Mouse (Mus musculus): ENCODE measurements around the gene Thrb.

The Thrb gene

GRCm38 (mm10) chr14:17868326-17868725, 208.3 kb downstream of the Thrb start:
- DNase-seq (ENCODE audit: extremely low spot score, low spot score) = no peak

GRCm38 (mm10) chr14:17875946-17876345, 215.9 kb downstream of the Thrb start:
- no peak for DNase-seq (ENCODE audit: extremely low spot score, low spot score)

DNA sequence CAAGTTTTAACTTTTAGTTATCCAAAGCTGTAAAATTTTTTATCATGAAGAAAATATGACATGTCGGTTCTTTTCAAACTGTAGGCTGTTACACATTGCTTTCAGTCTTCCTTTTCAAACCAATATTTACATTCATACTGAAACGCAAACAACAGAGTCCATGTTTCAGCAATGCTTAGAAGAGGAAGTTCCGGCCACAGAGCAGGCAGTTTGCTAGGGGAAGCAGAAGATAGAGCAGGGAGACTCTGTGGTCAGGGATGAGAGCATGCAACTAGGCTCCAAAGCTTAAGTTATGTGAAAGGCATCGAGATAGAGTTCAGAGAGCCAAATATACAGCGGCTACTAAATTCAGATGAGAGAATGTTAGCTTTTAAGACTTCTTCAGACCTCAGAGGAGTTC, 219.4 kb downstream of the Thrb start:
- no peak for DNase-seq (ENCODE audit: extremely low spot score, low spot score)

GRCm38 (mm10) chr14:17884884-17885283, 224.8 kb downstream of the Thrb start:
- DNase-seq (ENCODE audit: extremely low spot score, low spot score) = no peak

DNA sequence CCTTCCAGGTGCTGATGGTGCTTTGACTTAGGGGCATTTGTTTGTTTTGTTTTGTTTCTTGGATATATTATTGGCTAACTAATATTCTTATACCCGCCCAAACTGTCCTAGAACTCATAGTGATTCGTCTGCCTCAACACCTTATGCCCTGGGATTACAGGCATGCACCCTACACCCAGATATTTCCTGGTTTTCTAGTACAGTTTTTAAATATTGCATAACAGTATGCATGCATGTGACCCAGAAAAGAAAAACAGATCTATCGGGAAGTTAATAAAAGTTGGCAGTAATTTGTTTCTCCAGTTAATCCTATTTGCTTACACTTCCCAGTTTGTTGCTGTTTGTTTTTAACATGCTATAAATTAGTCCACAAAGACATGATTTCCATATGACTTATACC, 225.3 kb downstream of the Thrb start:
- DNase-seq (ENCODE audit: extremely low spot score, low spot score) = no peak

DNA sequence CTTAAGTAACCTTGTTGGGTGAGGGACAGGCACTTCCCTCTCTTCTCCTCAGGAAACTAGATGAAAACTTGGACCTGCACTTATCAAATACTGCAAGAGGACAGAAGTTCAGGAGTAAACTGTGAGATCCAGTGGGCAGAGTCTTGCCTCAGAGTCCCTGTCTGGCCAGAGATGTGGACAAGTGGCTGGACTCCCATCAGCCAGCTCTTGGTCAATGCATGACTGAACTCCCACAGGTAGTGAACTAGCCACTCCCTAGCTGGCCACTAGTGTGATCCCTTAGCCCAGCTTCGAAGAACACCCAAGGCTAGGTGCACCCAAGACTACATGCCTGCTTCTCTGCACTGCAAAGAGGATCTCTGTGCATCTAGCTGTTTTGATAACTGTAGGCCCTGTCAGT, 234.7 kb downstream of the Thrb start:
- no peak for DNase-seq (ENCODE audit: extremely low spot score, low spot score)

GRCm38 (mm10) chr14:17899733-17900413, 239.8 kb downstream of the Thrb start:
- DNase-seq (ENCODE audit: extremely low spot score, low spot score) = no peak

GRCm38 (mm10) chr14:17900414-17900795, 240.3 kb downstream of the Thrb start:
- DNase-seq (ENCODE audit: extremely low spot score, low spot score) = no peak

GRCm38 (mm10) chr14:17902426-17902825, 242.4 kb downstream of the Thrb start:
- DNase-seq (ENCODE audit: extremely low spot score, low spot score) = no peak

DNA sequence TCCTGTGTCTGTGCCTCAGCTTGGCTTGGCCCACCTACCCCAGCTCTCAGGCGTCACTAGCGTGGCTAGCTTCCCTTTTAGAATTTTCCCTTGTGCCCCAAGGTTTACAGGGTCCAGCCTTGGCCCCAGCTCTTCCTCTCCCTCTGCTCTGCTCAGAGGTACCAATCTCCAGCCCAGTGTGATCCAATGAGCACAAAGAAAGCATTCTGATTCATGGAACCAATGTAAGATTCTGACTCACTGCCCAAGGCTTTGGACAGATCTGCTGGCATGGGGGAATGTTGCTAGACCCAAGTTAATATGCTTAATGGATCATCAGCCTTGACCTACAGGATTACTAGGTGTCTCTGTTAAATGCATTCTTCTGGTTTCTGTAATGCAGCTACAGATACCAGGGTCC, 243.1 kb downstream of the Thrb start:
- no peak for DNase-seq (ENCODE audit: extremely low spot score, low spot score)

- DNase-seq (ENCODE audit: extremely low spot score, low spot score) = no peak
Observed at GRCm38 (mm10) chr14:17904554-17904953, 244.5 kb downstream of the Thrb start.

DNA sequence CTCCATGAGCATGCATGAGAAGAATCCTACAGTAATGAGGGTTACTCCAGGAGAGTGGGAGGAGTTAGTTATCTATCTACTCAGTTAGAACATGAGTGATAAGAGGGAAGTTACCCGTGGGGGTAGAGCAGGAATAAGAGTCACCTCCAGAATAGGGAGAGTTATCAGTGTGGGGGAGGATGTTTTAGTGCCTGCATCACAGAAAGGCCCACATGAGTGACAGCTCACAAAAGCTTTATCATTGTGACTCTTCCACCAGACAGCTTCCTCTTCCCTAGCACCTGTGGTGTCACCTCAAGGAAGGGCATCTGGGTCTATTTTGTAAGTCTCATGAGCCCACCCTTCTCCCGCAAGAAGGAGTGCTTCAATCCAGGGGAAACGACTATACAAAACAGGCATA, 245.6 kb downstream of the Thrb start:
- no peak for DNase-seq (ENCODE audit: extremely low spot score, low spot score)

DNA sequence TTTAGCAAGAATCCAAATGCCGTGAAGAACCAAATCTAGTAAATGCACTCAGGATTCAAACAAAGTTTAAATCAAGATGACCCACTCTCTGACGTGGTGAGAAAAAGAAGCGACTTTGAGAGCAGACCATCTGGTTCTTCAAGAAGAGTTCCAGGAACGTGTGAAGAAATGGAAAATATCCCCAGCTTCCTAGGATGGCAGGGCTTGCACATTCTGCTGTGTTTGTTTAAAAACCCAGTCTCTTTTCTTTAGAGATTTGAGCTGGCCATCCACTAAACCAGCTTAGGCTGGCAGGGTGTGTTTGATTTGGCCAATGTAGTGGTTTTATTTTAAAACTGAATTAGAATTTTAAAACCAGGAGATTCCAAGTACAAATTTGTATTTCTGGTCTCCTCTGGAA, 246.9 kb downstream of the Thrb start:
- no peak for DNase-seq (ENCODE audit: extremely low spot score, low spot score)

DNA sequence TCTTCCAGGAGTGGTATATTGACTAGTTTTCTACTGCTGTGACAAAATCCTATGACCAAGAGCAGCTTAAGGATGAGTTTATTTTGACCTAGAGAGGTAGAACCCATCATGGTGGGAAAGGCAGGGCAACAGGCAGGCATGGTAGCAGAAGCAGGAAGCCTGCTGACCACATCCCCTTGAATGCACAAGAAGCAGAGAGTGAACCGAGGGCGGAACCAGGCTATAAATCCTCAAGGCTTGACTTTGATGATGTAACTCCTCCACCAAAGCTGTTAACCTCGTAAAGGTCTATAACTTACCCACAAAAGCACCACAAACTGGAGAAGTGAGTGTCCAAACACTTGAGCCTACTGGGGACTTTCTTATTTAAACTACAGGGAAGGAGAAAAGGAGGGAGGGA, 251.1 kb downstream of the Thrb start:
- no peak for DNase-seq (ENCODE audit: extremely low spot score, low spot score)

DNA sequence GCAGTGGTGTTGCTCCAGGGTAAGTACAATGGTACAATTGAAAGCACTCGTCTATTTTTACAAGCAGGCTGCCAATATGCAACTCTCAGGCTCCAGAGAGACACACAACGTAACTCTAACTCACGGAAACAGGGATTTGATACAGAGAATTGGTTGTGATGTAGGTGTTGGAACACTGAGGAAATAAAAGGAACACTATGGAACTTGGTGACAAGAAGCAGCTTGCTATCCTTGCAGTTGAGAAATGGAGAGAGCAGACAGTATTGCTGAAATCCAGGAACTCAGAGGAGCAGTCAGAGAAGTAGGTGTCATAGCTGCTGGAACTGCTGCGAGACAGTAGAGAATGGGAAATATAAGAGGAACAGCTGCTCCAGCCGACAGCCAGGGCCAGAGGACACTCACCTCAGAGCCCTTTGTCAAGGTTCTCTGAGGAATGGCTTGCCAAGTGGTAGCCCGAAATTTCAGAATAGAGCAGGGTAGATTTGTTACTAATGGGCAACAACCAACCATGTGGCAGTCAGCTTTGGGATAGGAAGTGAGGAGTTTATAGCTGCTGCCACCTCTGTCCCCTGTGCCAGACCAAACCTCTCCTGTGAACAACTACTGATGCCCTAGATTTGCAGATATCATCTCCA, 252.6 kb downstream of the Thrb start:
- DNase-seq (ENCODE audit: extremely low spot score, low spot score) = no peak

GRCm38 (mm10) chr14:17915556-17915955, 255.5 kb downstream of the Thrb start:
- no peak for DNase-seq (ENCODE audit: extremely low spot score, low spot score)

DNA sequence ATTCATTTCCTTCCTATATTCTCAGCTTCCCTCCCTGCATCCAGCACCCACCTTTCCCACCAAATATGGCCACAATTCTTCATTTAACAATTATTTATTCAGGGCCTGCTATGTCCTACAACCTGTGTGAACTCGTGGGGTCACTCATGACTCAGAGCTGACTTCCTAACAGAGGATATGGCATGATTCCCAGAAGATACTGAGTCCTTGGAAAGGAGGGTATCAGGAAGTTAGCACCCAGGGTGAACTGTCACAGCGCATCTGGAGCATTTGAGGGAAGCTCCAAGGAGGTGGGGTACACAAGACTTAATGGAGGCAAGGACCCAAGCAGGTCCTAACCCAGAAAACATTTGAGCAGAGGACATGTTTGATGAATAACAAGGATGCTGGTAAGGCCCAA, 256.6 kb downstream of the Thrb start:
- no peak for DNase-seq (ENCODE audit: extremely low spot score, low spot score)

DNA sequence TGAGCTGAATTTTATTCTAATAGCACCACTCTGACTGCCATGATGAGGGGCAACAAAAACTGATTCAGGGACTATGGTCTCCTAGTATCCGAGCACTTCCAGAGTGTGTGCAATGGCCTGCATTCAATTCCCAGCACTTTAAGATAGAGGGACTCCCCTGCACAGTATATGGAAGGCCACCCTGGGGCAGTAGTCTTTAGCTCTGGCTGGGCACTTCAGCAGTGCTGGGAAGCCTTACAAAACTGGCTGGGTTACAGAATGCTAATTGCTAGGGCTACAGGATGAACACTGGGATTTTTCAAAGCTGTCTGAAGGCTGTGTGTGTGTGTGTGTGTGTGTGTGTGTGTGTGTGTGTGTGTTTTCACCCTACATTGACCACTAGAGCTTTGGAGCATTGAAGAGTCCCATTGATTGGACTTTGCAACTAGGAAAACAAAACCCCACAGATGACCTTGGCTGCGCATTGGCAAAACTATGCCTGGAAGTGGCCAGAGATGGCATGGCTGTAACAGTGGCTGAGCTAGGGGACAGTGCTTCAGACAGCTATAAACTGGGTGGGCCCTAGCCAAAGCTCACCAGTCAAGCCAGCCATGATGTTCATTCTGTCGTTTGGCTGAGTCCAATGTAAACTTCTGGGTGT, 257.2 kb downstream of the Thrb start:
- DNase-seq (ENCODE audit: extremely low spot score, low spot score) = no peak

DNA sequence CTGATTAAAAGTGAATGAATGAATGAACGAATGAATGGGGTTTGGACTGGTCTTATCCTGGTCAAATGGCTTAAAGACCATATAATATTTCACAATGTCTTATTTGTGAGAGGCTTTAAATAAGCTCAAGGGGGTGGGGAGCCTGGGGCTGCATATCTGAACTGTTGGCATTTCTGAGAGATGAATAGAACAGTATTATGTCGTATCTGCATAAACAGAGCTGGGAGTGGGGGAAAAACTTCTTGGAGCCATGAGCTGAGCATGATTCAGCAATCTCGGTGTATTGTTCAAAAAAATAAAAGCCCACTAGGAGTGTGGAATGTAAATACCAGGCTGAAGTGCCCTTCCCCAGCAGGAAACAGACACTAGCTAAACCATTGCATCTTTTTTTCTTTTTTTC, 257.8 kb downstream of the Thrb start:
- DNase-seq (ENCODE audit: extremely low spot score, low spot score) = no peak

- DNase-seq (ENCODE audit: extremely low spot score, low spot score) = no peak
Observed at GRCm38 (mm10) chr14:17922807-17923704, 263.0 kb downstream of the Thrb start.

GRCm38 (mm10) chr14:17927469-17927868, 267.4 kb downstream of the Thrb start:
- no peak for DNase-seq (ENCODE audit: extremely low spot score, low spot score)

GRCm38 (mm10) chr14:17929585-17929984, 269.5 kb downstream of the Thrb start:
- DNase-seq (ENCODE audit: extremely low spot score, low spot score) = no peak

Data from neural tube, embryonic 10.5 days (tissue).